Mouse (Mus musculus) forebrain, embryonic 14.5 days (tissue): ENCODE data around the gene B3gnt6. TPM values are rescaled to one million over a fixed set of nuclear protein-coding genes. Genes with fewer than 3 reads are reported as not detected.

Experiments
- ATAC-seq: fragments of 200-750 bp; cut with Nextera tagmentation; 2 replicates; pipeline ENCODE4 v1.8.0; 2017; ENCODE audit warnings: mild to moderate bottlenecking, moderate library complexity
- DNase-seq: peaks from one replicate; pipeline ENCODE4 v3.0.0-alpha.2; 2015; ENCODE audit warnings: low spot score
- H3K27ac ChIP-seq: fragments of 300-500 bp; sonication (generic); 2 replicates; pipeline ENCODE4 v1.5.1; 2014; ENCODE audit warnings: low read depth, mild to moderate bottlenecking, control low read depth, low read length, moderate library complexity
- H3K27me3 ChIP-seq: fragments of 300-500 bp; sonication (generic); replicated peaks from 2 replicates; pipeline ENCODE4 v1.6.1; 2014; ENCODE audit warnings: low read length, control low read depth, mixed read lengths; ENCODE audit not compliant: control insufficient read depth, insufficient read depth
- H3K36me3 ChIP-seq: fragments of 300-500 bp; sonication (generic); 2 replicates; pipeline ENCODE4 v1.6.1; 2014; ENCODE audit warnings: low read length, control low read depth; ENCODE audit not compliant: control insufficient read depth, insufficient read depth
- H3K4me1 ChIP-seq: fragments of 300-500 bp; sonication (generic); 2 replicates; pipeline ENCODE4 v1.6.1; 2014; ENCODE audit warnings: antibody characterized with exemption, low read length, control low read depth; ENCODE audit not compliant: control insufficient read depth, insufficient read depth
- H3K4me2 ChIP-seq: fragments of 300-500 bp; sonication (generic); 2 replicates; pipeline ENCODE4 v1.6.1; 2014; ENCODE audit warnings: mild to moderate bottlenecking, control low read depth, low read length
- H3K4me3 ChIP-seq: fragments of 300-500 bp; sonication (generic); 2 replicates; pipeline ENCODE4 v1.5.1; 2014; ENCODE audit warnings: low read depth, low read length, control low read depth
- H3K9ac ChIP-seq: fragments of 300-500 bp; sonication (generic); 2 replicates; pipeline ENCODE4 v1.6.1; 2014; ENCODE audit warnings: mild to moderate bottlenecking, low read length, control low read depth, moderate library complexity
- H3K9me3 ChIP-seq: fragments of 300-500 bp; sonication (generic); replicated peaks from 2 replicates; pipeline ENCODE4 v1.6.1; 2016; ENCODE audit warnings: low read length, control low read depth, mixed read lengths; ENCODE audit not compliant: control insufficient read depth
- WGBS: fragments of 180-500 bp; shearing (Covaris S2); extraction: QIAGEN DNeasy Blood & Tissue Kit; methylation state at CpG from one replicate; pipeline ENCODE4 v1.1.7; 2014; 5-methylcytosine and 5-hydroxymethylcytosine counted together
- polyA plus RNA-seq: library from polyadenylated mRNA; unstranded; fragments of >200 nt; fragmentation: Nextera tagmentation; extraction: Ambion mirVana; gene quantifications from 2 replicates; pipeline ENCODE4 v1.2.1, GENCODE M21; 2014

Gene B3gnt6
- polyA plus RNA-seq, 1 experiment from 2014 or later: 0.19 TPM

DNA sequence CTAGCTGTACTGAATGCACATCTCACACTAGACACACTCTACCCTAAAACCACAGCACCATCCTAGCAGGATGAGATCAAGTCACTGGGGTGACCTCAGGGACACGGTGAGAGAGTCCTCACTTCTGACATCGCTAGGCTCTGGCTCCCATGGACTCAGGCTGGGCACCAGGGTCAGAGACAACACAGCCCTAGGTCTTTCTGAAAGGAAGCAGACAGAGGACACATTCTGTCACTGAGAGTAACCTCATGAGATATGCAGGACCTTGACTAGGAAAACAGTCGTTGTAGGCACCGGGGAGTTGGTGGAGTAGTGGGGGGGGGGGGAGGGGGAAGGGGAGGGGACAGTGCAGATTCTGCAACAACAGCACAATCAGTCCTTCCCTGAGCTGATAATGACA is 25.9 kb downstream of the B3gnt6 start:
- Histone ChIP-seq H3K27ac (no peak overlapping the region), H3K4me1 (peaks cover 6% of the 10 kb centered on the region), H3K4me2 (no peak overlapping the region), H3K27me3 (no peaks in the 10 kb centered on the region), H3K36me3 (no peaks in the 10 kb centered on the region), H3K9me3 (no peaks in the 10 kb centered on the region), H3K9ac (no peak overlapping the region), H3K4me3 (no peak overlapping the region)
- DNase-seq (no peak), ATAC-seq (no peak)
- 70% methylated on average over 4 of the region's 4 CpGs for WGBS

- H3K9me3 ChIP-seq: no peaks in the 10 kb centered on the region
- H3K4me3 ChIP-seq: no peak overlapping the region
- H3K27me3 ChIP-seq: no peaks in the 10 kb centered on the region
- no peak for ATAC-seq
- DNase-seq: no peak
- 84% methylated on average over 8 of the region's 8 CpGs for WGBS
- H3K4me2 ChIP-seq: no peak overlapping the region
- no peak overlapping the region for H3K9ac ChIP-seq
- no peaks in the 10 kb centered on the region for H3K36me3 ChIP-seq
- no peak overlapping the region for H3K27ac ChIP-seq
- H3K4me1 ChIP-seq: peaks cover 6% of the 10 kb centered on the region
Measured at GRCm38 (mm10) chr7:98172661-98173060, 26.6 kb downstream of the B3gnt6 start.

DNA sequence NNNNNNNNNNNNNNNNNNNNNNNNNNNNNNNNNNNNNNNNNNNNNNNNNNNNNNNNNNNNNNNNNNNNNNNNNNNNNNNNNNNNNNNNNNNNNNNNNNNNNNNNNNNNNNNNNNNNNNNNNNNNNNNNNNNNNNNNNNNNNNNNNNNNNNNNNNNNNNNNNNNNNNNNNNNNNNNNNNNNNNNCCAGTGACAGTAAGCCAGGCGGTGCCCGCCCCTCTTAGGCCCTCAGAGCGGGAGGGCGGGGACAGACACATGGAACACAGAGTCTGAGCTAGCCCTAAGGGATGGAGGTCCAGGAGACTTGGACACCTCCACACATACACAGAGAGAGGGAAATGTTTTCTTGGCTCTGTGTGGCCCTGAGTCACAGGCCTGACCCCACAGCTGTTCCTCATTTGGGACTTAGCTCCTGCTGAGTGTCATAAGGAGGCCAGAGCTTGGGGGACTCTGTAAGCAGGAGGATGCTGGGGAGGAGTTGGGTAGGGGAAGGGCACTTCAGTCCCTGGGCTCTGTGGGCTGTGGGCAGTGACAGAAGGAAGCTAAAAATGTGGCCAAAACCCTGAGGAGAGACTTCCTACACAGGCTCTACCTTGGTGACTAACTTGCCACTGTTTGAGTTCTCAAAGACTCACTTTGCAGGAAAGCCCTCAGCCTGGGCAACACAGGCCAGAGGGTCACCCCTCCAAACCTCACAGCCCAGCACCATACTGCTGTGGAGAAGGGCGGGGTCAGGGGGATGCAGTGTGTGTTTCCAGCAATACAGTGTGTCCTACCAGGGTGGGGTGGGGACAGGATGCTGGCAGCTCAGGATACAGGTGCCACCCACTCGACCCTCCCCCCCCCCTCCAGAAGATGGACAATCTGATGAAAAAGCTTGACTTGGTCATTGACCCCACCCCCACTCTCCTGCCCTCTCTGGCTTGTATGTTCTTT is 27.9 kb downstream of the B3gnt6 start:
- Histone ChIP-seq H3K9ac (no peak overlapping the region), H3K27ac (no peak overlapping the region), H3K9me3 (no peaks in the 10 kb centered on the region), H3K4me1 (no peaks in the 10 kb centered on the region), H3K27me3 (no peaks in the 10 kb centered on the region), H3K4me3 (no peak overlapping the region), H3K4me2 (no peak overlapping the region), H3K36me3 (no peaks in the 10 kb centered on the region)
- ATAC-seq: no peak
- no peak for DNase-seq
- WGBS: 87% methylated on average over 6 of the region's 6 CpGs

DNA sequence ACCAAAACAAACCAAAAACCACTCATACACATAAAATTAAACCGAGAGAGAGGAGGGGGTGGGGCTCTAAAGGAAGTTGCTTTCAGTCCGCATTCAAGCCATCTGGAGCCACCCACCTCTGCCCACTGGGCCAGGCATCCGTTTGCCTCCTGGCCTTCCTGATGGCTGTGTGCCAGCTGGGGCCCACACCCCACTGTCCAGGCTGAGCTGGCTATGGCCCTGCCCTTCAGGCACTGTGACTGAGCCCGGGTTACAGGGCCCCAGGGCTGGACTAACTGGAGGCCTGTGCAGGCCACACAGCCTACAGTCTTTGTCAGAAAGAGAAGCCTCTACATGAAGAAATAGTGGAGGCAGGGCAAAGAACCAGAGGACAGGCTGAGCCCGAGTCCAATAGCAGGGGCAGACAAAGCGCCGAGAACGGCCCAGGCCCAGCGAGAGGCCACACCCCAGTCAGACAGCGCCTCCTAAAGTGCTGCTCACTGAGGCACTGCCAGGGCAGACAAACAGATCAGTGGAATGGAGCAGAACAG is 34.2 kb downstream of the B3gnt6 start:
- Histone ChIP-seq H3K4me1 (peaks cover 8% of the 10 kb centered on the region), H3K9ac (0 out of 2 replicates have a peak overlapping the region, but pooled peaks have one; percentile 8), H3K9me3 (no peaks in the 10 kb centered on the region), H3K27me3 (no peaks in the 10 kb centered on the region), H3K27ac (no peak overlapping the region), H3K4me3 (no peak overlapping the region), H3K4me2 (no peak overlapping the region), H3K36me3 (no peaks in the 10 kb centered on the region)
- DNase-seq (no peak), ATAC-seq (peak; percentile 55; the same call in 1 of the 2 replicates)
- WGBS: 58% methylated on average over 10 of the region's 10 CpGs

DNA sequence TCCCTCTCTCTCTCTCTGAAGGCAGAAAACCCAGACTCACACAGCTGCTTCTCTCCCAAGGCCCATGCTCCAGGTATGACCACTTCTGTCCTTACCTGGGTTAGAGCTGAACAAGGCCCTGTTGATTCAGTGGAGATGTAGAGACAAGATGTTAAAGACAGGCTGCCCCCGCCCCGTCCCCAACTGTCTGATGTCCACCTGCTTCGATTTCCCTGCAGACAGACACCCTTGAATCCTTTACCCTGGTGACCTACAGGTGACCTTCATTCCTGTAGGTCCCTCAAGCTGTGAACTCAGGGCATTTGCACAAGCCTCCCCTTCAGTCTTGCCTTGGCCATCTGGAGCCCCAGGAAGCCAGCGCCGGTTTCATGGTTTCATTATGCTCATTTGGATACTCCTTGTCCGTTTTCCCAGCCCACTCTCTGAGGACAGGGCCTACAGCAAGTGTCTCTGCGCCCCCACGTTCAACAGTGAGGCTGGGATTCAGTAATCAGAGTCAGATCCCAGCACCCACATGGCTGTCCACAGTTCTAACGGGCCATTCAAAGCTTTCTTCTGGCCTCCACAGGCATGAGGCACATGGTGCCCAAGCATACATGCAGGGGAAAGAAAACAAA is 34.8 kb downstream of the B3gnt6 start:
- no peak overlapping the region for H3K4me3 ChIP-seq
- WGBS: 81% methylated on average over 9 of the region's 9 CpGs
- no peak overlapping the region for H3K4me2 ChIP-seq
- peaks cover 8% of the 10 kb centered on the region for H3K4me1 ChIP-seq
- ATAC-seq (peak; percentile 8; the same call in 1 of the 2 replicates), DNase-seq (no peak)
- H3K36me3 ChIP-seq: no peaks in the 10 kb centered on the region
- no peaks in the 10 kb centered on the region for H3K27me3 ChIP-seq
- H3K9me3 ChIP-seq: no peaks in the 10 kb centered on the region
- no peak overlapping the region for H3K9ac ChIP-seq
- no peak overlapping the region for H3K27ac ChIP-seq

GRCm38 (mm10) chr7:98163700-98164099 is 35.6 kb downstream of the B3gnt6 start:
- Histone ChIP-seq H3K27me3 (no peaks in the 10 kb centered on the region), H3K4me1 (peaks cover 8% of the 10 kb centered on the region), H3K9ac (no peak overlapping the region), H3K27ac (no peak overlapping the region), H3K36me3 (no peaks in the 10 kb centered on the region), H3K9me3 (no peaks in the 10 kb centered on the region), H3K4me2 (no peak overlapping the region), H3K4me3 (no peak overlapping the region)
- DNase-seq: no peak
- no peak for ATAC-seq
- 42% methylated on average over 3 of the region's 3 CpGs for WGBS

DNA sequence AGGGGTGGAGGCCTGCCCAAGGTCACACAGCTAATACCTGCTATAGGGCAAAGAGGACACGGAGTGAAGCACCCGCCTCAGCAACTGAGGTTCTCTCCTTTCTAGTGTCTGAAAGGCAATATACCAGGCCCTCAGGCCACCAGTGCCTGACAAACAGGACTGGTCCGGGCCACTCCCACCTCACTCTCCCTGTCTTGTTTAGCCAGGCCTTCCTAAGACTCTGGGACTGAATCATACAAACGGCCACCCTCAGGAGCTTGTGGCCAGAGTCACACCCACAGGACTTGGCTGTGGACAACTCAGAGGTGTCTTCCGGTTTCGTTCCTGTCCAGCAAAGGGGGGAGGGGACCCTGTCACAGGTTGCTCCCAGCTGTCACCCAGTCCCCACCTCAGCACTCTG is 37.0 kb downstream of the B3gnt6 start:
- WGBS: 94% methylated on average over 6 of the region's 6 CpGs

DNA sequence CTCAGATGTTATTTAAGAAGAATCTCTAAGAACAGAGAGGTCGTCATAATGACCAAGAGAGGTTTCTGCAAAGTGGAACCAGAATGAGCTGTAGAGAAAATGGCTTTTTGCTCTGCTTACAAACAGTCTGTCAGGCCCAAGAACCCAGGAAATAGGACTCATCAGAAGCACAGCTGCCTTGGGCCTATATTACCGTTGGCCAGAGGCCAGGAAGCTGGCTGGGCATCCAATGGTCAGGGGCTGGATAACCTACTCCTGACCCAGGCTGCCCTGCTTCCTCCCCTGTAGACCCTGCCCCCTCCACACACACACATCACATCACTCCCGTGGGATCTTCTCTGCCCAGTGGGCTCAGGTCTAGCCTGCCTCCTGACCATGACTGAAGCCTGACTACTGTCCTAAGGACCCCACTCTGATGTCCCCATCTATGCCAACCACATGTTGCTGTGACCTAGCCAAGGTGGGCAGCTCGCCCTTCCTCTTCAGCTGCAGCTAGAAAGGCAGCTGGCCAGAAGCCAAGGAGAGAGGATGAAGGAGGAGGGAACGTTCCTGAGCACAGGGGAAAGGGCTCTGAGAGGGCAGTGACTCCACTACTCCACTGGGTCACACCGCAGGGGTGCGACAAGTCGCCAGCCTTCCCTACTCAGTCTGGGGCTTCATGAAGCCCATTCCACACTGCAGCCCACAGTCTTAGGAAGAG is 39.1 kb downstream of the B3gnt6 start:
- no peak for DNase-seq
- Histone ChIP-seq H3K4me2 (no peak overlapping the region), H3K27ac (no peak overlapping the region), H3K9ac (no peak overlapping the region), H3K36me3 (no peaks in the 10 kb centered on the region), H3K4me1 (peaks cover 7% of the 10 kb centered on the region), H3K9me3 (no peaks in the 10 kb centered on the region), H3K27me3 (no peaks in the 10 kb centered on the region), H3K4me3 (no peak overlapping the region)
- ATAC-seq: no peak
- WGBS: 58% methylated on average over 8 of the region's 8 CpGs

More for the DNA sequence above, 37.0 kb downstream of the B3gnt6 start:
- ATAC-seq (no peak), DNase-seq (no peak)
- H3K9ac ChIP-seq: no peak overlapping the region
- H3K27me3 ChIP-seq: no peaks in the 10 kb centered on the region
- no peak overlapping the region for H3K4me3 ChIP-seq
- H3K36me3 ChIP-seq: no peaks in the 10 kb centered on the region
- H3K4me1 ChIP-seq: peaks cover 8% of the 10 kb centered on the region
- no peak overlapping the region for H3K4me2 ChIP-seq
- no peak overlapping the region for H3K27ac ChIP-seq
- H3K9me3 ChIP-seq: no peaks in the 10 kb centered on the region
